Mouse (Mus musculus) CD4-positive, CD25-positive, alpha-beta regulatory T cell, adult 2 months (primary cell): ENCODE data around the gene Cyp2u1.

ENCODE experiments used
- DNase-seq: peaks from one replicate; pipeline ENCODE4 v3.0.0-alpha.2; 2012; ENCODE audit warnings: low read depth, low spot score

Cyp2u1 gene

GRCm38 (mm10) chr3:131306255-131306654, 3.2 kb upstream of the Cyp2u1 start:
- DNase-seq: no peak

GRCm38 (mm10) chr3:131303320-131303714, 290 bp upstream of the Cyp2u1 start:
- no peak for DNase-seq

- peak; percentile 75 for DNase-seq
Measured at GRCm38 (mm10) chr3:131299908-131300307, 3.1 kb downstream of the Cyp2u1 start.

- no peak for DNase-seq
Measured at GRCm38 (mm10) chr3:131299078-131299477, 3.9 kb downstream of the Cyp2u1 start.

- no peak for DNase-seq
Measured at GRCm38 (mm10) chr3:131296893-131297292, 6.1 kb downstream of the Cyp2u1 start.

- no peak for DNase-seq
Measured at GRCm38 (mm10) chr3:131295513-131296200, 7.4 kb downstream of the Cyp2u1 start.

DNA sequence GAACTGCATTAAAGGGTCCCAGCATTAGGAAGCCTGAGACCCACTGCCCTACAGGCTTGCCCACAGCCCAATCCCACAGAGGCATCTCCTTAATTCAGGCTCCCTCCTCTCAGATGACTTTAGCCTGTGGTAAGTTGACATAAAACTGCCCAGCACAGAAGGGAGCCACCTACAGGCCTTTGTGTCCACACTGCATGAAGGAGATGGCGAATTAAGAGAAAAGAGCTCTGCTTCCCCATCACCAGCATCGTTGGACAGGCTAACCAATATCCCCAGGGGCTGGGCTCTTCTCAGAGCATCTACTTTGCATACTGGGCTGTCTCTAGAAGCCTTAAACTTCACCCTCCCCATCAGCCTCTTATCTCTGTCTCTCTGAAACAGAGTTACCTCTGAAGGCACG, 8.5 kb downstream of the Cyp2u1 start:
- DNase-seq: no peak

- no peak for DNase-seq
Measured at GRCm38 (mm10) chr3:131292959-131293358, 10.1 kb downstream of the Cyp2u1 start.

DNA sequence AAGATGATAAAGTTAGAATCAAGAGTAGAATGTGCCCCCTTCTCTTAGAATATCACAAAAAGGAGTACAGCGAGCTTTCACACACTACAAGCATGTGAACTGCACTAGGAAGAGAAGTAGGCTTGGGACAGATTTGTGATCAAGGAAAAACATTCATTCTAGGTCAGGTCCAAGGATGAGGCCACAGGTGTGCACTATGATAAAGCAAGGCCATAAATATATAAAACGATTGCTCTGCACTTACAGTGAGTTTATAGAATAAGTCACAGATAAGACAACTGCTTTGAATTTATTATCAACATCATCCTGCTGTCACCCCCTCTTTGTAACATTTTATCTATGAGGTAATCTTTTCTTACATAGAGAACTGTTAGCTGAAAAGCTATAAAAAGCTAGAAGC, 10.7 kb downstream of the Cyp2u1 start:
- DNase-seq: no peak

DNA sequence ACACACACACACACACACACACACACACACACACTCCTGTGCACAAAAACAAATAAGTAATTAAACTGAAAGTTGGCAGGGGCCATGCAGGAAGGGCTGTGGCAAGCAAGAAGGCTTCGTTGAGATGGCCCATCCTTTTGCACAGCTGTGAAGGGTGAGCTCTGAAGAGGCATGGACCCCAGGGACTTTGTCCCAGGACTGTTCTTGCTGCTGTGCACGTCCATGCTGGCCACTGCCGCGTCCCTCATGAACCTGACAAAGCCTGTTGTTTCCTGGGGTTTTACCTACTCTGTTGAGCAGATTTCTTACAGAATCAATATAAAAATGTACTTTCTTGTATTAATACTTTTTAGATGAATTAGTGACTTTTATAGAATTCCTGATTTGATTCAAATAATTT, 11.1 kb downstream of the Cyp2u1 start:
- no peak for DNase-seq

GRCm38 (mm10) chr3:131274151-131274550, 28.9 kb downstream of the Cyp2u1 start:
- no peak for DNase-seq

DNA sequence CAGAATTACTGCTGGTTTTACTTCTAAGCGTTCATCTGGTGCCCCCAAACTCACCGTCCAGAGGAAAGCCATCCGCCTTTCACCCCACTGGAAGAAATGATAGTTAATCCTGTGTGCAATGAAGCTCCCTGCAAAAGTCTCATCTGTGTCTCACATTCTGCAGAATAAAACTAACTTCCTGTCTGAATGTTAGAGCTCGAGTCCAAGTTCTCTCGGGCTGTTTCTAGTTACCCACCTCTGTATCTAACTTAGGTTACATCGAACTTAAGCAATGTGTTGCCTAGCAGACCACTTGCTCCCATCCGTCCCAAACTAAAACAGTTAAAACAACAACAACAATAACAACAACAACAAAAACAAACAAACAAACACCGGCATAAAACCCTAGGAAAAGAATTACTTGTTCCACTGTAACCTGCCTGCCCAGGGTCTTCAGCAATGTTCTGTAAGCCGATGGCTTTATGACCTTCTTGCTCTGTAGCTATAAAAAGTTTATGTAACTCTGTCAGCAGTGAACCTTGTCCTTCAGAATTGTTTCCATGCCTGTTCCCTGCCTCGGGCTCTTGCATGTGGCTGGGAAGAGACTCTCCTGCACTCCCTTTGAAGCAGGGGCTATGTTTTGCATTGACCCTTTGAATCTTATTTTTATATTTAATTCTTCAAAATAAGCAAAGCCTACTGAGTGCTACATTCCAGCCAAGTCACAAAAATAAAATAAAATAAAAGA, 30.5 kb downstream of the Cyp2u1 start:
- DNase-seq: no peak

GRCm38 (mm10) chr3:131271559-131272373, 31.3 kb downstream of the Cyp2u1 start, which contains the start of gene Hadh:
TSS of gene Hadh (minus strand) at chr3:131272101.
- peak; percentile 94 for DNase-seq

- peak; percentile 39 for DNase-seq
Measured at GRCm38 (mm10) chr3:131271157-131271556, 31.9 kb downstream of the Cyp2u1 start.

DNA sequence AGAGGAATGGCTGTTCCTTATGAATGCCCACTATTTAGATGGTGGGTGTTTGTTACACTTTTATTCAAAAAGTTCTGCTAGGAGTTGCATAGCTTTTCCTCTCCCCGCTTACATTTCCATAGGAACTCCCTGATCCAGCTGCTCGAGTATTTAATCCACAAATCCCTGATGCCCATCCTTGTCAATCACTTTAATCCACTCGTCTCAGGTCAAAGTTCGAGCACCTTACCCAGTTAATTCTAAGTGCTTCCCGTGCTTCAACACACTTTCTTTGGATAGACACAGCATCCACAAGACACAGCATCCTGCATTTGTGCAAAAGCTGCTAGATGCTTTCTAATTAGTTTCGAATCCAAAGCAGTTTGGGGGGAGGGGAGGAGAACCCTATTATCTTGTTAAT, 32.6 kb downstream of the Cyp2u1 start:
- DNase-seq: no peak

DNA sequence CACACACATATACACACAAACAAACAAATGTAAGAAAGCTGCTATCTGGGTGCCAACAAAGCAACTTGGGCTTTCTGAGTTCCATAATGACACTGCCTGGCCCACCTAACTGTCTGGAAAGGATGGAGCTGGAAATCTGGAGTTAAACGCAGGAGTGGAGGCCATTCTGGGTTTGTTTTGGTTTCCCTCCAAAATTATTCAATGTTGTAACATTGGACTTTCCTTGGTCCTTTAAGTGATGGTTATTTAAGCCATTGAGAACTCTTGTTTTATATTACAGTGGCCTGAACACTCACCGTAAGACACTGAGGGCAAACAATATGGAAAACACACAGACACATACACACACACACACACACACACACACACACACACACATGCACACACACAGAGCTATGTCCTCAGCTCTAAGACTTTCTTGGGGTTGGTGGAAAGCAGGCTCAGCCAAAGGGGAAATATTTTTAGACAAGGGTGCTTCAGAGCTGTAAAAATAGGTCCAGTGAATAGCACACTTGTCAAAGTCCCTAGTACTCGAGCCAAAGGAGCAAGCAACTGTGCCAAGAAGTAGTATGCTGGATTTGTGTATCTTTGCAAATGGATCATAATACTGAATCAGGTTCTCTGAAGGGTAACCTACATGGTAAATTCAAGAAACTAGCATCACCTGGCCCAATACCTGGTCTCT, 36.5 kb downstream of the Cyp2u1 start:
- no peak for DNase-seq

GRCm38 (mm10) chr3:131265516-131265915, 37.5 kb downstream of the Cyp2u1 start:
- DNase-seq: no peak

DNA sequence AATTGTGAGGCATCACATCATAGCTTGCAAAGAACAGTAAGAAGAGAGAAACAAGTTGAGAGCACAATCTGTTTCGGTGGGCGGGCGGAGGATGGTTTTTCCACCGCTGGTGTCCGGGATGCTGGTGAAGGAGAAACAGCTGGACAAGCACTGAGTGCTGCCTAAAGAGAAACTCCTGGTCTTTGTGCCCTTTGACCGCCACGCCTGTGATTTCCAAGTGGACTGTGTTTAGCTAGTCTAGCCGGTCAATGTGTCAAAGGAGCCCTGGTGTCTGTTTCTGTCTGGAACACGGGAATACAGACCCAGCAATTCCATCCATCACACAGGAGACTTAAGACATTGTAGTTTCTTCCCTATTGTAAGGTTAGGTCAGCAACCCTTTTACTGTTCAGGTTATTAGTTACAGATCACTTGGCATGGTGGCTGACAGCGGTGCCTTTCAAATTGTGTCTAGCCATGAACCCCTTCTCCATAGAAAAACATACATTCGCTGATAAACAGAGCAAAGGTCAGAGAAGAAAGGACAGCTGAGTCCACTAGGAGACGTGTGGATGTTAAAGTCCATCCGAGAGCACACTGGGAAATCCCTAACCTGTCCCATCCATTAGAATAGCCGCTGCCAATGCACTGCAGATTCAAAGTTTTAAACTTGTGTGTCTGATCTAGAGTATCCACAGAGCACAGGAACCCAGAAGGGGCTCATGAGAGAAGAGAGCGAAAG, 39.1 kb downstream of the Cyp2u1 start:
- no peak for DNase-seq

DNA sequence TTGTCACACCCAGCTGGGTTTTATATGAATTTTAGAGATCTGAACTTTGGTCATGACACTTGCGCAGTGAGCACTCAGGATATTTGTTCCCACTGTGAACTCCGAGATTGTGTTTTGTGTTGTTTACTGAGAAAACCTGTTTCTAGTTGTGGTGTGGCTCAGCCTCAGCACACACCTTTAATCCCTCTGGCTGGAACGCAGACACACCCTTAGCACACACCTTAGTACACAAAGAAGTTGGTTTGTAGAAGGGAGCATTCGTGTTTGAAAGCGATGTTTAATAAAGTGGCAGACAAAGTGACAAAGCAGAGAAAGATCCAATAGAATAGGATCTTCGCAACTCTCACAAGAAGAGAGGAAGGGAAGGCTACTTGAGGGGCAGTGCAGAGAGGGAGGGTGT, 42.6 kb downstream of the Cyp2u1 start:
- DNase-seq: no peak

- no peak for DNase-seq
Measured at GRCm38 (mm10) chr3:131259392-131259965, 43.5 kb downstream of the Cyp2u1 start.

- DNase-seq: no peak
Measured at GRCm38 (mm10) chr3:131258921-131259320, 44.1 kb downstream of the Cyp2u1 start.
